Mouse (Mus musculus): ENCODE measurements around the gene Tgoln1.

DNA sequence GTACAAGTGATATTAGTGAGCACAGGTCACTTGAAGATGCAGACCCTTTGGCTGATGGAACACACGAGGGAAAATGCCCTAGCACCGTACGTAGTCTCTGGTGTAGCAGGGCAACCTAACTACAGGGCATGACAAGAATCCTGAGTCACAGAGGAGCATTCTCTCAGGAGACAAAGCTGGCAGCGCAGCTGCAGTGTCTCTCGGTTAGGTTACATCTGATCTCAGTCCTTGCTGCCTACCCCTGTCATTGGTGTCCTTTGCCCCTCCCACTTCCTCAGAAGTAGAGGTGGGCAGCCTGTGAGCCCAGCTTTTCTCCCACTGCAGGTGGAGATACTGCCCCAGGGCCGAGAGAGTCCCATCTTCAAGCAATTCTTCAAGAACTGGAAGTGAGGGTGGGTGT lies 54.3 kb downstream of the Tgoln1 start:
- TF ChIP-seq CTCF (IDR thresholded peaks at IDR 0.05; ENCODE audit: low read depth, low read length) (no peak), POLR2A (IDR thresholded peaks at IDR 0.05; ENCODE audit: extremely low read depth, insufficient read depth, low read length) (no peak)
